Mouse (Mus musculus) hematopoietic stem cell, adult 5-6 weeks (primary cell): Measurements from ENCODE around the gene Hvcn1. TPM values are rescaled to one million over a fixed set of nuclear protein-coding genes. Genes with fewer than 3 reads are reported as not detected.

Experiments used
- ATAC-seq, 2 experiments: fragments of 125-278 bp in 1 of 2; replicated peaks in 1 of 2; 2 replicates each; pipeline ENCODE4 v1.8.0; 2016 to 2017; ENCODE audit warnings: inconsistent platforms in 2 of 2, mild to moderate bottlenecking in 2 of 2, moderate number of reproducible peaks in 2 of 2, low read depth in 1 of 2, moderate TSS enrichment in 1 of 2; ENCODE audit not compliant: low FRiP score in 2 of 2, poor library complexity in 2 of 2, severe bottlenecking in 2 of 2, insufficient read depth in 1 of 2, low TSS enrichment in 1 of 2
- total RNA-seq: library from RNA; stranded (forward); fragments of 172-1452, 232-1000 nt; gene quantifications from 2 replicates; pipeline ENCODE4 v1.2.3, GENCODE M21; 2017

The Hvcn1 gene
- total RNA-seq, 1 experiment from 2014 or later: 9.6 TPM

DNA sequence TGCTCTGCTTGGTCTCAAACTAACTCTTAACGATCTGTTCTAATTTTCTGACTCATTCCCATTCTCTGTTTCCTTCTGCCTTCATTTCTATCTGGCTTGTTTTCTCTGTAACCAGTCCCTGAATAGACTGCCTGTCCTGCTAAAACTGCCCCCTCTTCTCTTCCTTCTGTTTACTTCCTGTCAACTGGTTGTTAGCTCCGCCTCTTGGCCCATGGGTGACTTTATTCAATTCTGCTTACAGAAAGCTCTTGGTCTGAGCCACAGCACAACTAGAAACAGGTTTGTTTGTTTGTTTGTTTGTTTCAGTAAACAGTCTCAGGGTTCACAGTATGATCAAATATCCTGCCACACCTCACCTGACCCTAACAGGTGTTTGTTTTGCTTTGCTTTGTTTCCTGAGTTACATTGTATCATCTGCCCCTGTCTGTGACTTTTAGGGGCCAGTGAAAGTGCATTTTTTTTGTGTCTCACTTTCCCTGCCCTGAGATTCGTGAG lies 21.7 kb downstream of the Hvcn1 start:
- ATAC-seq: no peak

DNA sequence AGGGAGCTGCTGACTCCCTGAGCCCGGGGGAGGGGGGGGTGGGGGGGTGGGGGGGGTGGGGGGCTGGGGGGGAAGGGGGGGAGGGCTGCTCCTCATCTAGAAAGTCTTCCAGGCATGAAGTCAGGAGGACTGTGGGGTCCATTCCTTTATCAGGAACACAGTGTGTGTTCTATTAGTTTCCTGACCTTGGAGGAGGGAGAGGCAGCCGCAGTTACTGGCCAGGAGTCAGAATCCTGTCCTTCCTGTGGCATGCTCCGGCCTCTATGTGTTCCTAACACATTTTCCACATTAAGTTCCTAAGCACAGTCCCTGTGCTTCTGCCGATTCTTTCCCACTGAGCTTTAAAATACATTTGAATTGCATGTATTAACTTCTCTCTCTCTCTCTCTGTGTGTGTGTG lies 22.2 kb downstream of the Hvcn1 start:
- ATAC-seq: no peak

DNA sequence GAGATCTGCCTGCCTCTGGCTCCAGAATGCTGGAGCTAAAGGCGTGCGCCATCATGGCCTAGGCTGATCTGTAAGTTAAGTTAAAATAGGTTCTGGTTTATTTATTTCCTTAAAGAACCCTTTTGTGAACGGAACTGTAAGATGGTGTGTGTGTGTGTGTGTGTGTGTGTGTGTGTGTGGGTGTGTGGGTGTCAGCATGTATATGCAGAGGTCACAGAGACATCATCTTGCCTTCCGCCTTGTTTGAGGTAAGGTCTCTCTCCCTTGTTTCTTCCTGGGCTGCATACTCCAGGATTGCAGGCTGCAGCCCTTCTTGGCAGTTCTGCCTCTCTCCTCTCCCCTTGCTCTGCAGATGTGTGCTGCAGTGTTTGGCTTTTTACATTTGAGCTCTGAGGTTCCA lies 24.2 kb downstream of the Hvcn1 start:
- ATAC-seq: no peak

DNA sequence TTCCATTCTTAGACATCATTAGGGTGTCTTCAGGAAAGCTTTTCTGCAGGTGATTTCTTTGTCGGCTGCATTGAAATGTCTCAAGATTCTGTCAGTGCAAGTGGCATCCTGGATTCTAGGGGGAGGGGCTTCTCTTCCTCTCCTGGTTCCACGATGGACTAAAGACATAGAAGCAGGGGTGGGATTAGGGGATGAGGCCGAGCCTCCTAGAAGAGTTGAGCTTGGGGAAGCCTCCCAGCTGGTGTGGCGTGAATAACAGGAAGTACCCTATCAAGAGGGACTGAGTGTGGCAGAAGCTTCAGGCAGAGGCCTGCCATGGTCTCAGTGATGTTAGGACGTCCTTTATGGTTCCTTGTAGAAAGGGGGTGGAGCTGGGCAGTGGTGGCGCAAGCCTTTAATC lies 24.8 kb downstream of the Hvcn1 start:
- ATAC-seq: no peak

DNA sequence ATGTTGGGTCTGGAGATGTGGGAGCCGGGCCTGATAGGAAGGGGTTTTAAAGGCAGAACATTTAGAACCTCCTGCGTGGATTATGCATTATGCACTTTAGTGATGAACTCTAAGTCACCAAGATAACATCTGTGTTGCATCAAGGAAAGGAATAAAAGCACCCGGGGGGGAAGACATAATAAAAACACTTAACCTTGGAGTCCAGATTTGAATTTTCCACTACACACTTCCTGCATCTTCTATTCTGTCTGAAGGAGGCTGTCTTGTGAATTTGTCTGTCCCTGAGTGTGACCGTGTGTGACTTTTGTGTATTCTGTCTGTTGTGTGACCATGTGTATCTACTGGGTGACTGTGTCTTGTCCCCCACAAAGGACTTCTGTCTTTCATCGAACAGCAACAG lies 25.4 kb downstream of the Hvcn1 start:
- ATAC-seq: no peak

DNA sequence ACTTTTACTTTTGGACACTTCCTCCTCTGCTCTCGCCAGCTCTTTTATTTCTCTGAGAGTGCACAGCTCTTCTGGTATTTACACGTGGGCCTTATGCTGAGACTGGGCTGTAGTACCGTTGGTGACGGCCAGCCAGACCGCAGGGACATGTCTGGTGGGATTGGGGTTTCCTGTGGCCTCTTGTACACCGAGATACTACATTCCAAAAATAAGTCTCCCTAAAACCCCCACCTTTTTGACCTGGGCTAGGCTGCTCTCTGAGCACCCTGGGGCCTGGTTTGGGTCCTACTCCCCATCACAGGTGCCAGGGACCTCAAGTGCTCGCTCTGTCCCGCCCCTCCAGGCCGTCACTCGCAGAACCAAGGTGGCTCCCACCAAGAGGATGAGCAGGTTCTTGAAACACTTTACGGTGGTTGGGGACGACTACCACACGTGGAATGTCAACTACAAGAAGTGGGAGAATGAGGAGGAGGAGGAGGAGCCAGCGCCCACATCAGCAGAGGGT lies 26.5 kb downstream of the Hvcn1 start:
- ATAC-seq: peak; percentile 35 to 51

DNA sequence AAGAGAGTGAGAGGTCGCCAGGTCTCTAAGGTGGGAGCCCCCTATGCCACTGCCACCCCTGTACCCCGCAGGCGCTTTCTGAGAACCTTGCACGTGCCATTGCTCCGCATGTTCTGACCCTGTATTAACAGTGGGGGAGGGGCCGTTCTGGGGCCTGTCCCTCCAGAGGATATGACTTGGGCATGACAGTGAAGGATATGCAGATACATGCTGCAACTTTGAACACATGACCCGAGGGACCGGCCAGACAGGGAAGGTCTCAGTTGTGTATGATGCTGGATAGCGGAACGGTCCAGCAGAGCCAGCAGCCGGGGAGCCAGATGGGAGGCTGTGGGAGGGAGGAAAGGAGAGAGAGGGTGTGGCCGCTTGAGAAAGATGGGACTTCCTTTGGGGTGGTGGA lies 27.1 kb downstream of the Hvcn1 start:
- ATAC-seq: no peak

DNA sequence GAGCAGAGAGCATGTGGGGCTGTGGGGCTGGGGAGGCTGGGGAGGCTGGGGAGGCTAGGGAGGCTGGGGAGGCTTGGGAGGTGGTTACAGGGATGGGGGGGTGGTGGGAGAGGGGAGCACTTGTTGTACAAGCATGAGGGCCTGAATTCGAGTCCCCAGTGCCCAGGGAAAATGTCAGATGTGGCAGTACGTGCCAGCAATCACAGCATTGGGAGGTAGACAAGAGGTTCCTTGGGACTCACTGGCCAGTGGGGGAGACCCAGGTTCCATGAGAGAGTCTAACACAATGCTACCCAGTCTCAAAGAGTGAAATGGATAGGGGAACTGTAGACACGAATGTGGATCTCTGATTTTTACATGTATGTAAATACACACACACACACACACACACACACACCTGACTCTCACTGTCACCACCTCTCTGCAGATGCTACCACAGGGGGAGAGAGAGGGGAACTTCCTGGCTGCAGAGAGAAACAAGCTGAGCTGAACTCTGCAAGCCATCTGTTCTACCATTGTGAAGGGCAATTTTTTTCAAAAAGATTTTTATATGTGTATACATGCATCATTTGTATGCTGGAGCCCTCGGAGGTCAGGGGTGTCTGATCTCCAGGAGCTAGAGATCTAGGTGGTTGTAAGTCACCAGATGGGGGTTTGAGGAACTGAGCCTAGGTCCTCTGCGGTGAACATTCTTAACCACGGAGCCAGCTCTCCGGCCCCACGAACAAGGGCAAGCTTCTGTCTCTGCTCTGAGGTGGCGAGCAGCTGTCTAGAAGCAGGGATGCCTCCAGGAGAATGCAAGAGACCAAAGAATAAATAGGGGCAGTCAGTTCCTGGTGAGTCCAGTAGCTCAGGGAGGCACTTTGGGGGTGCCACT lies 28.0 kb downstream of the Hvcn1 start:
- ATAC-seq: peak; percentile 52 to 63

DNA sequence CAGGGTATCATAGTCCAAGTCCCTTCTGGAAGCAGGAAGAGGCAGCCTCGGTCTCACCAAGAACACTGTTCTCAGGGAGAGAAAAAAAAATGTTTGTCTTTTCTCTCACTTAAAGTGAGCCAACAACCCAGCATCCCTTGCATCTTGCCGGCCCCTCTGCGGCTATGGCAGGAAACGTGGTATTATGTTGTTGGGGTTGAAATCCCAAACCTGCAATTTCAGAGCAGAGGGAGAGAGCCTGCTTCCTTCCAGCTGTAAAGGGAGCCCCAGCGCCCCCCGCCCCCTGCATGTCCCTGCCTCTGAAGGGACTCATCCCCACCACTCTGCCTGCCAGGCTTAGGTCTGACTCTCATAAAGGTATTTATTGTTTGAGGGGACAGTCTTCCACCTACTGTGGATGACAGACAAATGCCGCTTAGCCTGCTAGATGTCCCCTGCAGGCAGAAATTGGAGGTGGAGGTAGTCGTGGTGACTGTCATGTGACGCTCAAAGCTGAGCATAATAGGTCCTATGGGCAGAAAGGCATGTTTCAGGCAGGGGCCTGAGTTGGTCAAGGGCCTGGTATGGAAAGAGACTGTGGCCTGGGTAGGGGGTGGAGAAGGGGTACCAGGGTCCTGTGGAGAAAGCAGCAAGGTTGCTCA lies 28.7 kb downstream of the Hvcn1 start:
- peak; percentile 13 to 23; a peak in 3 of 4 replicates for ATAC-seq

DNA sequence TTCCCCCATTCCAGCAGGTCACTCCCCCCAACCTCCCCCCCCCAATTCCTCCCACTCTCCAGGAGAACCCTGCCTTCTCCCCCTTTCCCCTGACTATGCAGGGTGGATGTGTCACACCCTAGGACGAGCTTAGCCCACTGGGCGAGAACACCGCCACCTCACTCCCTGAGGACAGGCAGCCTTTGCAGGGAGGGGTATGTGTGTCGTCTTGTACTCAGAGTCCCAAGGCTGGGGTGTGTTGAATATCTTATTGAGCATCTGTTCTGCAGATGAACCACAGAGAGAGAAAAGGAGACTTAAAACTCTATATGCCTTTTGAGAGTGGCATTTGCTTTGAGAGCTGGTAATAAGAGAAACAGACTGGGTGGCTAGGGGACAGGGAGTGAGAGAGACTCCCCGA lies 30.6 kb downstream of the Hvcn1 start:
- no peak for ATAC-seq

DNA sequence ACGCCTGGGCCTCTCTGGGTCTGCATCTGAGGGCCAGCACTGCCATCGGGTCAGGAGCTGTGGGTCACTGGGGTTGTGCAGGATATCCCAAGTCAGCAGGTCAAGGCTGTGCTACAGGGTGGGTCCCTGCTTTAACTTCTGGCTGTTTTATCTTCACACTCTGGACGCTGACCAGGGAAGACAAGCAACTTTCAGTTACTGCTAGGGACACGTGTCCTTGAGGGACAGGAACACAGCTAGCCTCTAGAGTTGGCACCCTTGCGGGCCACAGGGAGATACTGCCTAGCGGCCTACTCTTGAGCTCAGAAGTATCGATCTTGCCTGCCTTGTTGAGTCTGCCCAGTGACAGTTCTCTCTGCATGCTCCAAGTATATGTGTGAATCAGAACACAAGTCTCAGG lies 33.0 kb downstream of the Hvcn1 start:
- no peak for ATAC-seq

DNA sequence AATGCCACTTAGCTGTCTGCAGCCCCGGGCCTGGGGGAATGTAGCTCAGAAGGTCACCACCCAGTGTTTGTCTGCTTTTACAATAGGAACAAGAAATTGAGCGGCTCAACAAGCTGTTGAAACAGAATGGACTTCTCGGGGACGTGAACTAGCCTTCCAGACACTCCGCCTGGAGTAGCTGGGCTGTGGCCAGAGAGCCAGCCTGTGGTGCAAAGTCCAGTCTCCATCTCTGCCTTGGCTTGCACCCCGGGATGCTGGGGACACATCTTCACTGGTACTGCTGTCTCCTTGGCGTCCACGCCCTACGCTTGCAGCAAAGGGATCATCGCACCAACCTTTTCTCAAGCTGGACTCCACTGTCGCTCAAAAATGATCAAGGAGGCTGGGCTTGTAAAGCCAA lies 33.9 kb downstream of the Hvcn1 start:
- no peak for ATAC-seq

DNA sequence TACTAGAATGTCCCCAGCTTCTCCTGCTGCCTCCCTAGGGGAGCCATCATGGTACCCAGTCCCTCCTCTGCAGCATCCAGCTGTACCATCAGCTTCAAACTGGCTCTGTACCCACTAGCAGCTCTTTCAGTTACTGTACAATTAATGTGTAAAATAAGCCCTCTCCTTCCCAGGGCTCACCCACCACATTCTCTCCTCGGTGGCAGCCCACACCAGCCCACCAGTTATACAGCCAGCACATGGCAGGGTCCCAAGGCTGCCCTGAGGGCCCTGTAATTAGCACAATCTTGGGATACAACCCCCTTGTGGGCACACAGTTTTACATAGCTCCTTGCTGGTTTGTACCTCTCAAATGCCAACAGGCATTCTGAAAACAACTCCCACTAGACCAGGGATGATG lies 34.4 kb downstream of the Hvcn1 start:
- ATAC-seq: no peak

DNA sequence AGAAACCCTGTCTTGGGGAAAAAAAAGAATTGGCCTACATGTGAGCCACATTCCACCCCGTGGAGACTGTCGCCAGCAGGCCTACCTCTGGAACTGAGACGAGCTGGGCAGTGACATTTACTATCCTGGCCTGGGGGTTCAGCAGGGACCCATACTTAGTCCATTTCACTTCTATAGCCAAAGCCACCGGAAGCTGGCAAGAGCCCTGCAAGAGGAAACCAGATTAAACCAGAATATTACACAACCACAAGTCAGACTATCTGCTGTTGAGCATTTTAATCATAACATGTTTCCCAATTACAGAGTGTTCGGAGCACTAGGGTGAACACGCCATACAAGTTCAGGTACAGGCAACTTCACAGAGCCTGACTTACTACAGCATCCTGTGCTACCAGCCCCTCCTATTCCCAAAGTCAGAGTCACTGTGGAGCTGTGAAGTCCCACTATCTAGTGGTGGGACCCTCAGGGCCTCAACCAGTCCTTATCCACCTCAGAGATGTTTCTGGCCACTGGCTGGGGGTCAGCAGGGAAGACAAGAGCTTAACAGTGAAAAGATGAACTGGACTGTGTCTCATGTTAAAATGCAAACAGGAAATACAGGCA lies 36.0 kb downstream of the Hvcn1 start:
- peak; percentile 27 to 38; a peak in 2 of 4 replicates for ATAC-seq

DNA sequence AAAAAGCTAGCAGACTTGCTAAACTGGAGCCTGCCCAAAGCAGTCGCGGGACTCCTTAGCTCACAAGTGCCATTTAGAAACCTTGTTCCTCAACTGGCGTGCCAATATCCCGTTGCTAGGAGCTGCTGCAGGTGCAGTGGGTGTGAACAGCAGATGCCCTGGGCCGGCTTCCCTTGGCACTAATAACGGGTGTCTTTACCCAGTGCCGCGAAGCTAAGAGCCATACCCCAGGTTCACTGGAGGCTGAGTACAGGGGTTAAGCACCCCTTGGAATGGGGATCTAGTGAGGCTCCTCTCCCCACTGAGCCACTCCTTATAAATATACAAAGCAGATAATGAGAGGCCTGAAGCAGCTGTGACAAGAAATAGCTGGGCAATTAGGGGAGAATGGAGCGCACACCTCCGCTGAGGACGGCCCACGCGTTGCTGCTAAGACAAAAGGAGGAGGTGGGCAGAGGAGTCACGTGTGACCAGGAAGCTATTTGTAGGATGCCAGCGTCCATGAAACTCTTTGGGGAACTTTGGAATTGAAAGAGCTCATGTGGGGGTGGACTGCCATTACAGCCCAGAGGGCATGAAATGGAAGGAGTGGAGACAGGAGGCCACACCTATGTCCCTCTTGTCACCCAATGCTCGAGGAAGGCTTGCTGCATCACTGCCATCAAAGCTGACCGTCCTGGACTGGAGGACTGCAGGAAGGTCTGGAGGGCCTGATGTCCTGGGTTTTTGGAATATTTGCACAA lies 37.3 kb downstream of the Hvcn1 start:
- ATAC-seq: no peak

DNA sequence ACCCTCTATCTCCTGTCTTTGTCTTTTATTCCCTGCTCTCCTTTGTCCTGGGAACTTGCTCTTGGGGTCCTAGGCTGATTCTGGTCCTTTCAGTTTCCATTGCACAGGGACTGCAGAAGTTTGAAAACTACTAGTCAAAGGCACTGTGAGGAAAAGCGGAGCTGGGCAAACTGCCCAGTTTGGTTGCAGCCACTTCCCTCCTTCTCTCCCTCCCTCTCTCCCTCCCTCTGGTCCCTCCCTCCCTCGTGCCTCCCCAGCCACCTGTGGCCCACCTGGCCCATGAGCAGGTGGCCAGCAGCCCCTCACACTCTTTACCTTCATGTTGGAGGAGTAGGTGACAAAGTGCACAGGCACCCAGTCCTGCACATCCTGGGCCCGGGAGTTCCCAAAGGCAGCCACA lies 38.6 kb downstream of the Hvcn1 start:
- 0 out of 4 replicates have a peak, but pooled peaks of 1 of the 2 experiments have one; percentile 23 for ATAC-seq

DNA sequence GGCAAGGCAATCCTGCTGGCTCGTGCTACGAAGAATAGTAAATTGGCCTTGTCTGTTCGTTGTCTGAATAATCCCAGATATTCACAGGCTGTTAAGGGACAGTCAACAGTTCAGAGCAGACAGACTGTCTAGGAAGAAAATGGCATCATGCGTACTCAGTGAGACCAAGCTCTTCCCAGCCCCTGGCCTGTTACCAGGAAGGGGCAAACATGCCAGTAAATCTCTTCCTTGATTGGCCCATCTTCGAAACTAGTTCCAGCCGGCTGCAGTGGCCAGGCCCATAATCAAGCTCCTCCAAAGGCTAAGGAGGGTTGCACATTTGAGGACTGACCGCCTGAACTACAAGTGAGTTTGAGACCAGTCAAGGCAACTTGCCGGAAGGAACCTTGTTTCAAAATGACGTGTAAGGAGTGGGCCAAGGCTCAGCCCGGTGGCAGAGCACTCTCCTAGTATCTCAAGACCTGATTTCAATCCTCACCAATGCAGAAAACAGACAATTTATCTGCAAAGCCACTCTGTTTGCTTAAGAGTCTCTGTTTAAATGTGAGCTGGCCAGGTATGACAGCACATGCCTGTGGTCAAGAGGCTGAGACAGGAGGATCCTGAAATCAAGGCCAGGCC lies 40.1 kb downstream of the Hvcn1 start:
- no peak for ATAC-seq
